Mouse (Mus musculus) liver, embryonic 11.5 days (tissue): Measurements from ENCODE around the gene Psmb11. TPM values are rescaled to one million over a fixed set of nuclear protein-coding genes. Genes with fewer than 3 reads are reported as not detected.

Source experiments
- ATAC-seq: fragments of 200-750 bp; cut with Nextera tagmentation; replicated peaks from 2 replicates; pipeline ENCODE4 v1.8.0; 2017; ENCODE audit warnings: moderate number of reproducible peaks, mild to moderate bottlenecking, moderate TSS enrichment, moderate library complexity; ENCODE audit not compliant: low FRiP score
- DNase-seq: peaks from one replicate; pipeline ENCODE4 v3.0.0-alpha.2; 2017; ENCODE audit warnings: low spot score
- H3K27ac ChIP-seq: fragments of 300-500 bp; sonication (generic); 2 replicates; pipeline ENCODE4 v1.5.1; 2014; ENCODE audit warnings: mild to moderate bottlenecking, low read depth, low read length, control low read depth
- H3K27me3 ChIP-seq: fragments of 300-500 bp; sonication (generic); replicated peaks from 2 replicates; pipeline ENCODE4 v1.6.1; 2014; ENCODE audit warnings: low read length, mixed read lengths; ENCODE audit not compliant: control insufficient read depth, insufficient read depth
- H3K36me3 ChIP-seq: fragments of 300-500 bp; sonication (generic); 2 replicates; pipeline ENCODE4 v1.6.1; 2014; ENCODE audit warnings: mild to moderate bottlenecking, low read length, moderate library complexity, mixed read lengths; ENCODE audit not compliant: control insufficient read depth, insufficient read depth
- H3K4me1 ChIP-seq: fragments of 300-500 bp; sonication (generic); replicated peaks from 2 replicates; pipeline ENCODE4 v1.6.1; 2014; ENCODE audit warnings: low read length, mixed read lengths; ENCODE audit not compliant: control insufficient read depth, insufficient read depth
- H3K4me2 ChIP-seq: fragments of 300-500 bp; sonication (generic); 2 replicates; pipeline ENCODE4 v1.6.1; 2014; ENCODE audit warnings: mild to moderate bottlenecking, control low read depth, moderate library complexity
- H3K4me3 ChIP-seq: fragments of 300-500 bp; sonication (generic); 2 replicates; pipeline ENCODE4 v1.5.1; 2014; ENCODE audit warnings: low read depth, low read length, control low read depth
- H3K9ac ChIP-seq: fragments of 300-500 bp; sonication (generic); 2 replicates; pipeline ENCODE4 v1.6.1; 2014; ENCODE audit warnings: low read depth, low read length, control low read depth
- H3K9me3 ChIP-seq: fragments of 300-500 bp; sonication (generic); 2 replicates; pipeline ENCODE4 v1.6.1; 2016; ENCODE audit warnings: low read length, inconsistent platforms, mixed read lengths; ENCODE audit not compliant: control insufficient read depth
- WGBS: fragments of 180-500 bp; shearing (Covaris S2); extraction: QIAGEN DNeasy Blood & Tissue Kit; methylation state at CpG from one replicate; pipeline ENCODE4 v1.1.7; 2014; 5-methylcytosine and 5-hydroxymethylcytosine counted together
- microRNA counts: library from miRNA; unstranded; fragments of <30 nt; microRNA quantifications from one replicate; lab custom pipeline; 2015
- microRNA-seq: library from miRNA; unstranded; fragments of <30 nt; microRNA quantifications from one replicate; pipeline ENCODE4, GENCODE M21; 2017; ENCODE audit warnings: borderline number of aligned reads
- polyA plus RNA-seq: library from polyadenylated mRNA; unstranded; fragments of >200 nt; fragmentation: Nextera tagmentation; extraction: Ambion mirVana; gene quantifications from 2 replicates; pipeline ENCODE4 v1.2.1, GENCODE M21; 2014

The Psmb11 gene
- polyA plus RNA-seq, 1 experiment from 2014 or later, result not detected

GRCm38 (mm10) chr14:54674317-54674716 lies 53.1 kb downstream of the Psmb11 start:
- DNase-seq (no peak), ATAC-seq (no peak)
- Histone ChIP-seq H3K36me3 (peaks cover 30% of the 10 kb centered on the region), H3K4me1 (0 out of 2 replicates have a peak, but pooled peaks cover 3% of the 10 kb centered on the region), H3K27me3 (no peaks in the 10 kb centered on the region), H3K9me3 (no peaks in the 10 kb centered on the region), H3K4me3 (no peak overlapping the region), H3K27ac (no peak overlapping the region), H3K4me2 (no peak overlapping the region), H3K9ac (no peak overlapping the region)
- 68% methylated on average over 2 of the region's 2 CpGs for WGBS

DNA sequence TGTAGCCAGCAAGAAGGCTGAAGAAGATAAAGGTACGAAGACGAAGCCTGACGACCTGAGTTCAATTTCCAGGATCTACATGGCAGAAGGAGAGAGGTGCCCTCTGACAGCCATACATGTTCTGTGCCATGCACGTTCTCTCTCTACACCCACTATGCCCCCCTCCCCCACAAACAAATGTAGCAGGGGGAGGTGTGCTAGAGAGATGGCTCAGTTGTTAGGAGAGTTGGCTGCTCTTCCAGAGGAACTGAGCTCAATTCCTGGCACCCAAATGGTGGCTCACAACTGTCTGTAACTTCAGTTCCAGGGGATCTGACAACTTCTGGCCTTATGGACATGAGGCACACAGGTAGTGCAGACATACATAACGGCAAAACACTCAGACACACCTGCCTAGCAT lies 55.1 kb downstream of the Psmb11 start:
- ATAC-seq (no peak), DNase-seq (no peak)
- no peak overlapping the region for H3K4me3 ChIP-seq
- no peak overlapping the region for H3K27ac ChIP-seq
- no peaks in the 10 kb centered on the region for H3K27me3 ChIP-seq
- no peak overlapping the region for H3K4me2 ChIP-seq
- WGBS, result 95% methylated on average over 5 of the region's 5 CpGs
- H3K9me3 ChIP-seq, result no peaks in the 10 kb centered on the region
- 0 out of 2 replicates have a peak, but pooled peaks cover 3% of the 10 kb centered on the region for H3K4me1 ChIP-seq
- peaks cover 29% of the 10 kb centered on the region for H3K36me3 ChIP-seq
- no peak overlapping the region for H3K9ac ChIP-seq

GRCm38 (mm10) chr14:54678657-54679304 lies 57.5 kb downstream of the Psmb11 start:
- Histone ChIP-seq H3K27me3 (no peaks in the 10 kb centered on the region), H3K9me3 (no peaks in the 10 kb centered on the region), H3K27ac (no peak overlapping the region), H3K4me3 (no peak overlapping the region), H3K4me2 (no peak overlapping the region), H3K9ac (no peak overlapping the region), H3K36me3 (peaks cover 36% of the 10 kb centered on the region), H3K4me1 (0 out of 2 replicates have a peak, but pooled peaks cover 7% of the 10 kb centered on the region)
- 83% methylated on average over 16 of the region's 16 CpGs for WGBS
- no peak for DNase-seq
- ATAC-seq, result no peak

MicroRNA genes within 50 kb of the gene (microRNA counts, 519-probe panel; counts per million panel counts)
- not detected for microRNA mmu-miR-686 (lab: Ali Mortazavi, UCI)

Small RNA genes lying within 50 kb of the gene (microRNA-seq; reads per million reads assigned to microRNA genes)
- not detected for gene Mir686
- 1.4 reads per million for gene Mir6948

Other genes starting within 250 kb of the Psmb11 start
- gene Slc7a7, start 203.7 kb upstream of the Psmb11 start, polyA plus RNA-seq, result 8.3 and 10.0 TPM in 2 replicates
- gene Mrpl52, start 194.5 kb upstream of the Psmb11 start, polyA plus RNA-seq, result 309 and 329 TPM in 2 replicates
- 56.6 and 57.6 TPM in 2 replicates for gene Mmp14, start 189.8 kb upstream of the Psmb11 start, polyA plus RNA-seq
- gene Lrp10, start 157.3 kb upstream of the Psmb11 start, polyA plus RNA-seq, result 38.6 and 41.3 TPM in 2 replicates
- gene Rem2, start 145.3 kb upstream of the Psmb11 start, polyA plus RNA-seq, result 0.29 and 0.78 TPM in 2 replicates
- 98.0 and 108 TPM in 2 replicates for gene Prmt5, start 103.9 kb upstream of the Psmb11 start, polyA plus RNA-seq
- 71.6 and 76.4 TPM in 2 replicates for gene Haus4, start 66.8 kb upstream of the Psmb11 start, polyA plus RNA-seq
- gene Ajuba, start 43.9 kb upstream of the Psmb11 start, polyA plus RNA-seq, result 15.0 and 17.8 TPM in 2 replicates
- 5.6 and 5.8 TPM in 2 replicates for gene 4931414P19Rik, start 15.4 kb upstream of the Psmb11 start, polyA plus RNA-seq
- 411 and 417 TPM in 2 replicates for gene Psmb5, start 3.4 kb upstream of the Psmb11 start, polyA plus RNA-seq
- not detected in 2 replicates for gene Gm17606, start 19.5 kb downstream of the Psmb11 start, polyA plus RNA-seq
- gene Cdh24, start 19.9 kb downstream of the Psmb11 start, polyA plus RNA-seq, result 1.7 and 1.9 TPM in 2 replicates
- gene 1700123O20Rik, start 64.8 kb downstream of the Psmb11 start, polyA plus RNA-seq, result 76.1 and 81.1 TPM in 2 replicates
- 98.8 and 109 TPM in 2 replicates for gene Acin1, start 65.5 kb downstream of the Psmb11 start, polyA plus RNA-seq
- 0.07 TPM in 1 of 2 replicates, not detected in the other for gene Gm29776, start 77.4 kb downstream of the Psmb11 start, polyA plus RNA-seq
- gene Cebpe, start 90.7 kb downstream of the Psmb11 start, polyA plus RNA-seq, result 2.0 and 3.1 TPM in 2 replicates
- 6.8 and 7.1 TPM in 2 replicates for gene Slc7a8, start 160.5 kb downstream of the Psmb11 start, polyA plus RNA-seq
- not detected in 2 replicates for gene Rnf212b, start 192.7 kb downstream of the Psmb11 start, polyA plus RNA-seq
- 5.2 and 5.5 TPM in 2 replicates for gene Homez, start 249.5 kb downstream of the Psmb11 start, polyA plus RNA-seq